Mouse (Mus musculus) liver, embryonic 13.5 days (tissue): ENCODE results near the gene Tor1b. TPM values are rescaled to one million over a fixed set of nuclear protein-coding genes. Genes with fewer than 3 reads are reported as not detected.
"Not testable (repeated sequence)": the region's sequence is repeated elsewhere in the genome, so short reads cannot be mapped to it uniquely, and the experiment has no call there.

Source experiments
- ATAC-seq: fragments of 200-750 bp; cut with Nextera tagmentation; 2 replicates; pipeline ENCODE4 v1.8.0; 2017; ENCODE audit warnings: low read depth, mild to moderate bottlenecking, moderate number of reproducible peaks, moderate library complexity
- DNase-seq: peaks from one replicate; pipeline ENCODE4 v3.0.0; 2022
- H3K27ac ChIP-seq: fragments of 300-500 bp; sonication (generic); 2 replicates; pipeline ENCODE4 v1.5.1; 2015; ENCODE audit warnings: moderate library complexity, mild to moderate bottlenecking, inconsistent platforms
- H3K27me3 ChIP-seq: fragments of 300-500 bp; sonication (generic); 2 replicates; pipeline ENCODE4 v1.6.1; 2015; ENCODE audit warnings: mild to moderate bottlenecking, inconsistent platforms
- H3K36me3 ChIP-seq: fragments of 300-500 bp; sonication (generic); 2 replicates; pipeline ENCODE4 v1.6.1; 2015; ENCODE audit warnings: mild to moderate bottlenecking, inconsistent platforms
- H3K4me1 ChIP-seq: fragments of 300-500 bp; sonication (generic); replicated peaks from 2 replicates; pipeline ENCODE4 v1.6.1; 2015; ENCODE audit warnings: inconsistent platforms
- H3K4me2 ChIP-seq: fragments of 300-500 bp; sonication (generic); 2 replicates; pipeline ENCODE4 v1.6.1; 2015; ENCODE audit warnings: inconsistent platforms, mild to moderate bottlenecking, moderate library complexity
- H3K4me3 ChIP-seq: fragments of 300-500 bp; sonication (generic); replicated peaks from 2 replicates; pipeline ENCODE4 v1.5.1; 2015; ENCODE audit warnings: mild to moderate bottlenecking, inconsistent platforms
- H3K9ac ChIP-seq: fragments of 300-500 bp; sonication (generic); 2 replicates; pipeline ENCODE4 v1.6.1; 2015; ENCODE audit warnings: mild to moderate bottlenecking, inconsistent platforms
- H3K9me3 ChIP-seq: fragments of 300-500 bp; sonication (generic); replicated peaks from 2 replicates; pipeline ENCODE4 v1.6.1; 2016; ENCODE audit warnings: inconsistent platforms
- WGBS: fragments of 180-500 bp; shearing (Covaris S2); methylation state at CpG from one replicate; pipeline ENCODE4 v1.1.7; 2015; ENCODE audit not compliant: insufficient replicate concordance; 5-methylcytosine and 5-hydroxymethylcytosine counted together
- polyA plus RNA-seq: library from polyadenylated mRNA; unstranded; fragments of >200 nt; fragmentation: Nextera tagmentation; extraction: Ambion mirVana; gene quantifications from 2 replicates; pipeline ENCODE4 v1.2.1, GENCODE M21; 2015

Gene Tor1b
- polyA plus RNA-seq, 1 experiment from 2014 or later, result 17.1 TPM

DNA sequence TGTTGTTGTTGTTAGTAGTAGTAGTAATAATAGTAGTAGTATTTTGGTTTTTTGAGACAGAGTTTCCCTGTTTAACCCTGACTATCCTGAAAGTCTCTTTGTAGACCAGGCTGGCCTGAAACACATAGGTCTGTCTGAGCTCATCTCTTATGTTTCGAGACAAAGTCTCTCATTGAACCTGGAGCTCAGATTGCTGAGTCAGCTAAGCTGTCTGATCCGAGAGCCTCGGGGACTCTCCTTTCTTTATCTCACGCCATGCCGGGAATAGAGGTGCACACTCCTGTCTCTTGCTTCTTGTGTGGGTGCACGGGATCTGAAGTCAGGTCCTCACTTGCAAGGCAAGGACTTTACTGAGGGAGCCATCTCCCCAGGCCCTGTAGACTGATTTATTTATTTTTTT, 19.7 kb upstream of the Tor1b start:
- H3K9me3 ChIP-seq, result no peaks in the 10 kb centered on the region
- H3K4me2 ChIP-seq, result no peak overlapping the region
- no peak for DNase-seq
- 0 out of 2 replicates have a peak, but pooled peaks cover 3% of the 10 kb centered on the region for H3K27me3 ChIP-seq
- no peak for ATAC-seq
- no peak overlapping the region for H3K9ac ChIP-seq
- 65% methylated on average over 6 of the region's 6 CpGs for WGBS
- no peak overlapping the region for H3K4me3 ChIP-seq
- H3K36me3 ChIP-seq, result no peaks in the 10 kb centered on the region
- H3K27ac ChIP-seq, result no peak overlapping the region
- peaks cover 21% of the 10 kb centered on the region for H3K4me1 ChIP-seq

DNA sequence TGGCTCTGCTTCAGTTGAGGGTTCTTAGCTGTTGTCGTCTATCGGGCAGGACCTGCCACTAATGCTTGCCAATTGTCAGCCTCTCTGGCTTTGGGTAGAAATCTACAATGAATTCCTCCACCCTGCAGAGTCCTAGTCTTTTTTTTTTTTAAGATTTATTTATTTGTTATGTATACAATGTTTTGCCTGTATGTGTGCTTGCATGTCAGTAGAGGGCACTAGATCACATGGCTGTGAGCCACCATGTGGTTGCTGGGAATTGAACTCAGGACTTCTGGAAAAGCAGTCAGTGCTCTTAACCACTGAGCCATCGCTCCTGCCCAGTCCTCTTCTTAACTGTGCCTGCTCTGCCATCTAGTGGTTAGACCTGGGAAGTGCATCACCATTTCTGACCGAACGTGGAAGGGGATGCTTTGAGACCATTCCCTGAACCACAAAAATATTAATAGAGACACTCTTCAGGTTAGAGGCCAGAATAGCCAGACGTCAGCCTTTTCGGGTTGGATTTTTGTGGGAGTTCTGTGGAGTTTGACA, 18.8 kb upstream of the Tor1b start:
- no peaks in the 10 kb centered on the region for H3K36me3 ChIP-seq
- DNase-seq (peak; percentile 45), ATAC-seq (no peak)
- H3K27me3 ChIP-seq, result 0 out of 2 replicates have a peak, but pooled peaks cover 3% of the 10 kb centered on the region
- WGBS, result 15% methylated on average over 7 of the region's 7 CpGs
- no peak overlapping the region for H3K4me3 ChIP-seq
- H3K9ac ChIP-seq, result no peak overlapping the region
- H3K4me1 ChIP-seq, result peaks cover 13% of the 10 kb centered on the region
- H3K4me2 ChIP-seq, result no peak overlapping the region
- H3K9me3 ChIP-seq, result no peaks in the 10 kb centered on the region
- no peak overlapping the region for H3K27ac ChIP-seq

DNA sequence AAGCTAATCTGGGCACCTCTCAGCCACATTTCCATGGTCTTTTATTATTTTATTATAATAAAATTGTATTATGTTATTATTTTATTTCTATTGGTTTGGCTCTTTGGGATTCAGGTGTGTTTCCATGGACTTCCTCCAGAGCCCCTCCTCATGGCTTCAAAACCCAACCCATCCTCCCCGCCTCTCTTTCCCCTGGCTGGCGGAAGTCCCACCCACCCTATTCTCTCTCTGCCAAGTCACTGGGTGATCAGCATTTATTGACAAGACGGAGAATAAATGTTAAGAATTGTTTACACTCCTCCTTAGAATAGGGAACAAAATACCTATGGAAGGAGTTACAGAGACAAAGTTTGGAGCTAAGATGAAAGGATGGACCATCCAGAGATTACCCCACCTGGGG, 16.0 kb upstream of the Tor1b start:
- H3K9ac ChIP-seq, result no peak overlapping the region
- no peak overlapping the region for H3K4me3 ChIP-seq
- no peak overlapping the region for H3K4me2 ChIP-seq
- H3K4me1 ChIP-seq, result peaks cover 7% of the 10 kb centered on the region
- H3K36me3 ChIP-seq, result no peaks in the 10 kb centered on the region
- ATAC-seq (no peak), DNase-seq (no peak)
- 68% methylated on average over 3 of the region's 3 CpGs for WGBS
- no peak overlapping the region for H3K27ac ChIP-seq
- H3K27me3 ChIP-seq, result 0 out of 2 replicates have a peak, but pooled peaks cover 3% of the 10 kb centered on the region
- no peaks in the 10 kb centered on the region for H3K9me3 ChIP-seq

DNA sequence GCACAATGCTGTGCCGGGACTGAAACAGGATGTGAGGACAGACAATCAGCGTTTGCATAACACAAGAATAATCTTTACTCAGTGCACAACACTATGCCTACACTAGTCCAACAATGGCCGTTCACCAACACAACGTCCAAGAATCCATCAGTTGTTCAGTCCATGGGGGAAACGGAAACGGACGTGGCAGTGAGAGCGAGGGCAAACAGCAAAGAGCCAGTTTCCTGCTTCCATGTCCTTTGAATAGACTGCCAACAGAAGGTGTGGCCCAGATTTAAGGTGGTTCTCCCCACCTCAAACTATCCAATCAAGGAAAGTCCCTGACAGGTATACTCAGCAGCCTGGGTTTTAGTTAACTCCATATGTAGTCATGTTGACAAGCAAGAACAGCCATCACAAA, 15.0 kb upstream of the Tor1b start:
- Histone ChIP-seq H3K36me3 (no peaks in the 10 kb centered on the region), H3K9ac (no peak overlapping the region), H3K4me1 (peaks cover 9% of the 10 kb centered on the region), H3K4me2 (no peak overlapping the region), H3K27ac (no peak overlapping the region), H3K27me3 (0 out of 2 replicates have a peak, but pooled peaks cover 3% of the 10 kb centered on the region), H3K4me3 (no peak overlapping the region), H3K9me3 (no peaks in the 10 kb centered on the region)
- 66% methylated on average over 8 of the region's 8 CpGs for WGBS
- DNase-seq (no peak), ATAC-seq (no peak)

DNA sequence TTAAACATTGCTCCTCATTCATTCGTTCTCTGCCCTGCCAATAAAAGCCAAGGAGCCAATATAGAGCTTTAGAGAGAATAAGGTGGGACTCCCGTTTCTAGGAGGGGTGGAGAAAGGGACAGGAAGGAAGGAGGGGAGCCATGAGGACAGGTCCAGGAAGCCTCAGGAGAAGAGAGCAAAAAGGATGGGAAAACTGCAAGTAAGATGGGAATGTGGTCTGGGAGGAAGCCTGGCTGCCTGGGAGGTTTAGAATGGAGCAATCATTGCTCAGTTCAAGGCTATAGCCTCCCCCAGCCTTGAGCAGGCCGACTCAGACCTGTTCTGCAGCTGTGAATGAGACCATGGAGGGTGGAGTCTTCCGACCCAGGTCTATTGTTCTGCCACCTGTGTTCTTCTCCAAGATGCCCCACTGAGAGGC, 14.2 kb upstream of the Tor1b start:
- 39% methylated on average over 4 of the region's 4 CpGs for WGBS
- no peak overlapping the region for H3K4me2 ChIP-seq
- no peak for ATAC-seq

DNA sequence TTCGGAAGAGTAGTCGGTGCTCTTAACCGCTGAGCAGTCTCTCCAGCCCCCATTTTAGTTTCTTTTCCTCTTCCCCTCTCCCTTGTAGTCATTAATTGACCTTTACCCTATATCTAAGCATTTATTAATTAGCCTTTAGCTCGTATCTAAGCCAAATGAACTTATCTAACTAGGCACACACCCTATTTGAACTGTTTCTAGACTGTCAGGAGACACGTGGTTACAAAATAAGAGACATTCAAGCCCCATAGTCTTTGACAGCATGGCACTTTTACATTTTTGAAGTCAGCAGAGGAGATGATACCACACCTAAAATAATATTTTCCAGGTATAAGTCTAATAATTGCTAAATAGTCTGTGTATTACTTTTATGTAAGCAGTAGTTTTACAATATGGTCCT, 11.2 kb upstream of the Tor1b start:
- Histone ChIP-seq H3K4me3 (no peak overlapping the region), H3K36me3 (no peaks in the 10 kb centered on the region), H3K4me2 (no peak overlapping the region), H3K27ac (no peak overlapping the region), H3K4me1 (peaks cover 9% of the 10 kb centered on the region), H3K9ac (no peak overlapping the region), H3K27me3 (no peaks in the 10 kb centered on the region), H3K9me3 (no peaks in the 10 kb centered on the region)
- ATAC-seq (no peak), DNase-seq (no peak)
- WGBS, result 59% methylated on average over 5 of the region's 5 CpGs

More for the DNA sequence above, 14.2 kb upstream of the Tor1b start:
- H3K36me3 ChIP-seq, result no peaks in the 10 kb centered on the region
- no peak overlapping the region for H3K9ac ChIP-seq
- 0 out of 2 replicates have a peak, but pooled peaks cover 3% of the 10 kb centered on the region for H3K27me3 ChIP-seq
- H3K27ac ChIP-seq, result no peak overlapping the region
- no peaks in the 10 kb centered on the region for H3K9me3 ChIP-seq
- no peak overlapping the region for H3K4me3 ChIP-seq
- DNase-seq, result no peak
- peaks cover 9% of the 10 kb centered on the region for H3K4me1 ChIP-seq

DNA sequence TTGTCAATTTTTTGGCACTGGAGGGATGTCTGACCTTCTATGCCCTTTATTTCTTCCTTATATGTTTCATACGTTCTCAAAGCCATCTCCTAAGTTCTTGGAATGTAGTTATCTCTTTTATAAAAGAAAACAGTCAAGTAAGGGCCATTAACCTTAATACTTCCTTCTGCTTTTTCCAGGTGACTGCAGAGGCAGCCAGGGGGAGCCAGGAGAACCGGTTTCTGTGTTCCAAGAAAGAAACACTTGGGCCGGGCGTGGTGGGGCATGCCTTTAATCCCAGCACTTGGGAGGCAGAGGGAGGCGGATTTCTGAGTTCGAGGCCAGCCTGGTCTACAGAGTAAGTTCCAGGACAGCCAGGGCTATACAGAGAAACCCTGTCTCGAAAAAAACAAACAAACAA, 10.6 kb upstream of the Tor1b start:
- not testable (repeated sequence) for ATAC-seq, H3K9ac ChIP-seq, H3K36me3 ChIP-seq, H3K27me3 ChIP-seq, H3K27ac ChIP-seq, DNase-seq, H3K4me1 ChIP-seq, H3K9me3 ChIP-seq
- Histone ChIP-seq H3K4me3 (peak overlapping the region; percentile 57; the same call in 1 of the 2 replicates), H3K4me2 (peak overlapping the region; percentile 60)
- 30% methylated on average over 7 of the region's 7 CpGs for WGBS

DNA sequence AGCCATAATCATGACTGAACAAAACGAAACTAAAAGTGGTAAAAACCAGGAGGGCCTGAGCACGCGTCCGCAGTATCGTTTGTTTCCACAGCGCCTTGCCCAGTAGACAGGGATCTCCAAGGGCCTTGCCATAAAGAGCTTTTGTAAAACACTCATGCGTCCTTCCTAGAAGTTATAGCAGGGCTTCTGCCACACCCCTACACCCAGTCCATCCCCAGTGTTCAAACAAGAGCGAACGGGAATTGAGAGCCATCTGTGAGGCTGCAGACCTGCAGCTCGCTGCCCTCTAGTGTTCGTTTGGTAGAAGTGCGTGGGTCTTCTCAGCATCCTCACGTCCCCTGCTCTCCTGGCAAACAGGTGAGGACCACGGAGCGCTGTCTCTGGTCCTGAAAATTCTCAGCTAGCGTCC, 10.2 kb upstream of the Tor1b start:
- Histone ChIP-seq H3K4me1 (peaks cover 9% of the 10 kb centered on the region), H3K27ac (no peak overlapping the region), H3K27me3 (0 out of 2 replicates have a peak, but pooled peaks cover 2% of the 10 kb centered on the region), H3K9ac (0 out of 2 replicates have a peak overlapping the region, but pooled peaks have one; percentile 49), H3K4me3 (peak overlapping the region; percentile 57), H3K9me3 (no peaks in the 10 kb centered on the region), H3K4me2 (peak overlapping the region; percentile 60), H3K36me3 (no peaks in the 10 kb centered on the region)
- 13% methylated on average over 16 of the region's 16 CpGs for WGBS
- peak; percentile 81 for ATAC-seq
- DNase-seq, result peak; percentile 64

DNA sequence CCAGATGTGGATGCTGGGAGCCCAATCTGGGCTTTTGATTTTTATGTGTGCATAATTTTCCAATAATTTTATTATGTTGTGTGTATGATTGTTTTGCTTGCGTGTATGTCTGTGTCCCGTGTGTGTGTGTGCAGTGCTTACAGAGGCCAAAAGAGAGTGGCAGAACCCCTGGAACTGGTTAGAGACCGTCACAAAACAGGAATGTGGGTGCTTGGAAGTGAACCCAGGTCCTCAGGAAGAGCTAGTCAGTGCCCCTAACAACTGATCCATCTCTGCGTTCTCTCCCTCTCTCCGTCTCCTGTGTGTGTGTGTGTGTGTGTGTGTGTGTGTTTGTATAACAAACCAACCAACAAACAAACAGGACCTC, 319 bp upstream of the Tor1b start:
- DNase-seq, result no peak
- peak overlapping the region; percentile 89 for H3K4me3 ChIP-seq
- H3K27me3 ChIP-seq, result no peaks in the 10 kb centered on the region
- H3K9ac ChIP-seq, result peak overlapping the region; percentile 89
- H3K36me3 ChIP-seq, result peaks cover 29% of the 10 kb centered on the region
- H3K27ac ChIP-seq, result peak overlapping the region; percentile 90
- peak; percentile 4; the same call in 1 of the 2 replicates for ATAC-seq
- 29% methylated on average over 5 of the region's 5 CpGs for WGBS
- H3K4me2 ChIP-seq, result peak overlapping the region; percentile 78
- peaks cover 45% of the 10 kb centered on the region for H3K4me1 ChIP-seq
- H3K9me3 ChIP-seq, result no peaks in the 10 kb centered on the region

DNA sequence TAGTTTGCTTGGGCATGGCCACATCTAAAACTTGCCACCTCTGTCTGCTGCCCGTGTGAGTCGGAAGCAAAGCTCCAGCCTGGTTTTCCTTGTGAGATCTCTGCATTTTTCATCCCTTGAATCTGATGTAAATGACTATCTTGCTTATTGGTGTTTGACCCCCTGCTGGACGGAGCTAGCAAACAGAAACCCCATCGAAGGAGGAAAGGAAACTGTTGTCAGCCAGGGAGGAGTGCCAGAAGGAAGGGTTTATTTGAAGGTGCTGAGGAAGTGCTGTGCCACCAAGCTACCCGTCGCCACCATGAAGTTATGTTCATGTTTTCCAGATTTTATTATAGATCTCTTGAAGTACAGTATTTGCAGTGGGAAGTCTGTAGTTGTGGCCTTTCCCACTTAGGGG, 2.0 kb downstream of the Tor1b start:
- Histone ChIP-seq H3K9me3 (no peaks in the 10 kb centered on the region), H3K4me3 (peak overlapping the region; percentile 89), H3K27ac (peak overlapping the region; percentile 29; the same call in 1 of the 2 replicates), H3K4me2 (peak overlapping the region; percentile 78), H3K36me3 (peaks cover 52% of the 10 kb centered on the region), H3K27me3 (no peaks in the 10 kb centered on the region), H3K4me1 (peaks cover 53% of the 10 kb centered on the region), H3K9ac (peak overlapping the region; percentile 89)
- 50% methylated on average over 6 of the region's 6 CpGs for WGBS
- ATAC-seq (no peak), DNase-seq (no peak)

DNA sequence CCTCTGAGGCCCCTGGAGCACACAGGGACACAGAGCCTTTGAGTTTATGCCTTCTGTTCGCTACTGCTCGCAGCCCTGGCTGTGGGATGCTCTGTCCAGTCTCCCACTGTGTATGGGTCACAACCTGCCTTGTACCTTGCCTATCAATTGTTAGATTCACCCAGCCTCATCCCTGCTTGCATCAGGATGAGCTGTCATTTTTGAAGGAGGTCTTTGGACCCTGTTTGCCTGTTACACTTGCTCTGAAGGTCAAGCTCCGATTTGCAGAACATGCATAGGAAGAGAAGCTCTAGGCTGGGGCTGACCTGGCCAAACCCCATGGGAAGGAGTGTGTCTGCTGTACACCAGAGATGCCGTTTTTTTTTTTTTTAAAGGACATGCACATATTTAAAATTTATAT, 4.8 kb downstream of the Tor1b start:
- WGBS, result 82% methylated on average over 4 of the region's 4 CpGs
- no peak overlapping the region for H3K4me3 ChIP-seq
- H3K27me3 ChIP-seq, result no peaks in the 10 kb centered on the region
- ATAC-seq (no peak), DNase-seq (no peak)
- H3K36me3 ChIP-seq, result peaks cover 79% of the 10 kb centered on the region
- no peak overlapping the region for H3K9ac ChIP-seq
- 0 out of 2 replicates have a peak overlapping the region, but pooled peaks have one; percentile 32 for H3K27ac ChIP-seq
- H3K4me2 ChIP-seq, result no peak overlapping the region
- H3K9me3 ChIP-seq, result no peaks in the 10 kb centered on the region
- peaks cover 54% of the 10 kb centered on the region for H3K4me1 ChIP-seq

DNA sequence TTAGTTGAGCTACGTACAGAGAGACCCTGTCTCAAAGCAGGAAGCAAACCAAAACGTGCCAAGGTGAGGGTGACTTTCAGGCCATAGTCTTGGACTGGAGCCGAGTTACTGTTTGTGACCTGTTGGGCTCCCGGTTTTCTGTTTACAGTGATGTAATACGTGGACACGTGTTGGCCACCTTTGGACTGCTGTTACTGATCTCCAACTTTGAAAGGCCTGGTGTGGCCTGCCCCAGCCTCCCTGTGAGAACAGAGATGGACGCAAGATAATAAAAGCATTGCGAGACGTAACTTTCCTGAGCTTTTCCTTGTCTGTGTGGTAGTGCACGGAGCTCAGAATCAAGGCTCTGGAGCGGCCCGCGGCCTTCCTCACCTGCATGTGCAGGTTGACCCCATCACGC, 6.0 kb downstream of the Tor1b start:
- H3K9ac ChIP-seq, result no peak overlapping the region
- peak overlapping the region; percentile 74 for H3K27ac ChIP-seq
- H3K4me1 ChIP-seq, result peaks cover 61% of the 10 kb centered on the region
- DNase-seq (no peak), ATAC-seq (peak; percentile 60)
- H3K27me3 ChIP-seq, result no peaks in the 10 kb centered on the region
- H3K9me3 ChIP-seq, result no peaks in the 10 kb centered on the region
- H3K4me2 ChIP-seq, result no peak overlapping the region
- WGBS, result 78% methylated on average over 14 of the region's 14 CpGs
- peaks cover 91% of the 10 kb centered on the region for H3K36me3 ChIP-seq
- no peak overlapping the region for H3K4me3 ChIP-seq
